Mouse (Mus musculus): ENCODE measurements around the gene Tex11.

DNA sequence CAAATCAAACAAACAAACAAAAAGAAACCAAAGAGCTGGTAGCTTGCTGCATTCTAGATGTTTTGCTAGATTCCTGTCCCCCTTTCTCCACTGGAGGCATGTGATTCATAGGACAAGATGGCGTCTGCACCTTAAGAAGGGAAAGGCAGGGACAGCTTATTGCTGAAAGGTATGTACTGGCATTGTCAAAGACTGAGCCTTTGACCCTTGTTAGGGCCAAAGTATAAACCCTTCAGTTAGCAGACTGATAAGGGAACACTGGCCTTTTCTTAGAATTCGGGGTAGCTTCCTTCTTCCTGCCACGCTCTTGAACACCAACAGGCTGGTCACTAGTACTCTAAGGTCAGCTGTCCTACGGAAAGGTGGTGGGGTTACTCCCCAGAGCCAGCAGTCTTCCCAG lies 262.1 kb downstream of the Tex11 start:
- TF ChIP-seq CTCF (IDR thresholded peaks at IDR 0.05; ENCODE audit: low read depth) (no peak), EP300 (IDR thresholded peaks at IDR 0.05; ENCODE audit: low read depth) (no peak)
